Mouse (Mus musculus): ENCODE measurements around the gene Pth2r. TPM values are rescaled to one million over a fixed set of nuclear protein-coding genes. Genes with fewer than 3 reads are reported as not detected.

Gene Pth2r
- 0.79 and 3.0 TPM in 2 replicates for total RNA-seq (2014; rRNA removed)
- 1.8 and 1.9 TPM in 2 replicates for polyA plus RNA-seq (2015; fragmentation: Nextera tagmentation; extraction: Ambion mirVana)

DNA sequence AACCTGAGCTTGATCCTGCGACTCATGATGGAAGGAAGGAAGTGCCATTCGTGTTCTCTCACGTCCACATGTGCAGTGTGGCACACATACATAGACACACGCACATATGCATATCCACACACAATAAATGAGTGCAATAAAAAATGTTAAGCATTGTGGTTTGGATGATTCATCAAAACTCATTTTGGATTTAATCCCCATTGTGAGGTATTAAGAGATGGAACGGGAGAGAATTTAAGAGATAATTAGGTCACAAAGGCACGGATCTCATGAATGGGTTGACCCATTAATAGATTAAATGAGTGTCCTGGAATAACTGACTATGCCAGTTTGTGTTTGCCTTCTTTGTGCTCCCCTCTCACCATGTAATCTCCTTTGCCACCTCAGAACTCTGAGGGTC is at the start of gene Pth2r:
Gene Pth2r (plus strand): TSS at position 301 of the 400 bp plus-strand sequence.
- 87% methylated on average over 6 of the region's 6 CpGs for WGBS
- Histone ChIP-seq H3K4me3 (ENCODE audit: low read length) (no peak within 1 kb of the TSS), H3K36me3 (ENCODE audit: insufficient read depth, low read length) (no peaks in the 10 kb centered on the region), H3K4me1 (ENCODE audit: insufficient read depth, low read length) (0 out of 2 replicates have a peak, but pooled peaks cover 3% of the 10 kb centered on the region), H3K4me2 (ENCODE audit: low read depth, low read length) (no peak within 1 kb of the TSS), H3K27me3 (ENCODE audit: insufficient read depth, low read length) (no peaks in the 10 kb centered on the region), H3K9me3 (ENCODE audit: low read length) (no peaks in the 10 kb centered on the region), H3K9ac (replicated peaks; ENCODE audit: low read length) (no peak within 1 kb of the TSS), H3K27ac (no peak within 1 kb of the TSS)
- DNase-seq (ENCODE audit: low spot score) (no peak), ATAC-seq (no peak)
- TF ChIP-seq CTCF (IDR thresholded peaks at IDR 0.05; ENCODE audit: low read depth) = no peak

DNA sequence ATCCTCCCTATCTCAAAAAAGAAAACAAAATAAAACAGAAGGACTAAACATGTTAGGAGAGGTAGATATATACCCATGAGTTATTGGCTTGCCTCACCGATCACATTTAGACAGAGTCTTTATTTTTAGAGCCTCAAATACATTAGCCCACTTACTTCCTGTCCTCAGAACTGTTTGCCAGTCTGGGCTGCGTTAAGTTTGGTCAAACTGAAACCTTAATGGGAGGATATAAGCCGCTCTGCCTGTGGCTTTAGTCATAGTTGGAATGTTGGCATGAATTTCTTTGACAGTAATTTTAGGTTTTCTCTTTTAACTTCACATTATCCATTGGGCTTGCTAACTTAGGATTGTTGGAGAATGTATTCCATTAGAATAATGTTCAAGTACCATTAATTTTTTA is 44.1 kb upstream of the Pth2r start:
- Histone ChIP-seq H3K36me3 (ENCODE audit: insufficient read depth, low read length) (peaks cover 5% of the 10 kb centered on the region; the same call in 1 of the 2 replicates), H3K27ac (no peak overlapping the region), H3K9me3 (ENCODE audit: low read length) (no peaks in the 10 kb centered on the region), H3K4me2 (ENCODE audit: low read depth, low read length) (no peak overlapping the region), H3K4me3 (ENCODE audit: low read length) (no peak overlapping the region), H3K27me3 (ENCODE audit: insufficient read depth, low read length) (no peaks in the 10 kb centered on the region), H3K9ac (replicated peaks; ENCODE audit: low read length) (no peak overlapping the region), H3K4me1 (ENCODE audit: insufficient read depth, low read length) (no peaks in the 10 kb centered on the region)
- WGBS = 94% methylated on average over 3 of the region's 3 CpGs
- no peak for TF ChIP-seq CTCF (IDR thresholded peaks at IDR 0.05; ENCODE audit: low read depth)
- ATAC-seq (no peak), DNase-seq (ENCODE audit: low spot score) (no peak)

DNA sequence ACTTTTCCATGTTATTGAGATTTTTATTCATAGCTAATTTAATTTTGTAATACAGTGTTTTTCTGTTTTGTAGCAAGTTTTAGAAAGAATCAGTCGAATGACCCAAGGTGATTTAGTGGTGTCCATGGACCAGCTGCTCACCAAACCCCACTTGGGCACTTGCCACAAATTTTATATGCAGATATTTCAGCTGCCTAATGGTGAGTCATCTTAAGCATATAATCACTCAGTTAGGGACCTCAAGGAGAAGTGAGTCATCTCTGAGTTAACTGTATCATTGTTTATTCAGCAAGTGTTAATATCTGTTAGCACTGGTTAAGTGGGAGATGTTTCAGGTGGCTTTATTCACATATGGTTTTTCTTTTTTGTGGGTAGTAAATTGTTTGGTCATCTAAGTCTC is 36.2 kb upstream of the Pth2r start:
- WGBS = 98% methylated on average over 1 of the region's 1 CpGs
- Histone ChIP-seq H3K36me3 (ENCODE audit: insufficient read depth, low read length) (peaks cover 11% of the 10 kb centered on the region), H3K9me3 (ENCODE audit: low read length) (no peaks in the 10 kb centered on the region), H3K4me2 (ENCODE audit: low read depth, low read length) (no peak overlapping the region), H3K9ac (replicated peaks; ENCODE audit: low read length) (no peak overlapping the region), H3K4me3 (ENCODE audit: low read length) (no peak overlapping the region), H3K27me3 (ENCODE audit: insufficient read depth, low read length) (no peaks in the 10 kb centered on the region), H3K4me1 (ENCODE audit: insufficient read depth, low read length) (no peaks in the 10 kb centered on the region), H3K27ac (no peak overlapping the region)
- no peak for TF ChIP-seq CTCF (IDR thresholded peaks at IDR 0.05; ENCODE audit: low read depth)
- DNase-seq (ENCODE audit: low spot score) = no peak
- no peak for ATAC-seq

GRCm38 (mm10) chr1:65280461-65280860 is 1.4 kb upstream of the Pth2r start:
- ATAC-seq (no peak), DNase-seq (ENCODE audit: low spot score) (peak; percentile 9)
- TF ChIP-seq CTCF (IDR thresholded peaks at IDR 0.05; ENCODE audit: low read depth) = no peak
- Histone ChIP-seq H3K27ac (no peak overlapping the region), H3K4me3 (ENCODE audit: low read length) (no peak overlapping the region), H3K9me3 (ENCODE audit: low read length) (no peaks in the 10 kb centered on the region), H3K27me3 (ENCODE audit: insufficient read depth, low read length) (no peaks in the 10 kb centered on the region), H3K4me1 (ENCODE audit: insufficient read depth, low read length) (0 out of 2 replicates have a peak, but pooled peaks cover 3% of the 10 kb centered on the region), H3K36me3 (ENCODE audit: insufficient read depth, low read length) (no peaks in the 10 kb centered on the region), H3K4me2 (ENCODE audit: low read depth, low read length) (no peak overlapping the region), H3K9ac (replicated peaks; ENCODE audit: low read length) (no peak overlapping the region)
- WGBS = 53% methylated on average over 3 of the region's 3 CpGs

GRCm38 (mm10) chr1:65282766-65283165 is 910 bp downstream of the Pth2r start:
- Histone ChIP-seq H3K27me3 (ENCODE audit: insufficient read depth, low read length) (no peaks in the 10 kb centered on the region), H3K4me3 (ENCODE audit: low read length) (no peak overlapping the region), H3K9ac (replicated peaks; ENCODE audit: low read length) (no peak overlapping the region), H3K36me3 (ENCODE audit: insufficient read depth, low read length) (no peaks in the 10 kb centered on the region), H3K27ac (no peak overlapping the region), H3K9me3 (ENCODE audit: low read length) (no peaks in the 10 kb centered on the region), H3K4me1 (ENCODE audit: insufficient read depth, low read length) (0 out of 2 replicates have a peak, but pooled peaks cover 3% of the 10 kb centered on the region), H3K4me2 (ENCODE audit: low read depth, low read length) (no peak overlapping the region)
- DNase-seq (ENCODE audit: low spot score) (peak; percentile 84), ATAC-seq (peak; percentile 72; the same call in 1 of the 2 replicates)
- WGBS = 3% methylated on average over 6 of the region's 6 CpGs
- TF ChIP-seq CTCF (IDR thresholded peaks at IDR 0.05; ENCODE audit: low read depth) = peak; percentile 79

DNA sequence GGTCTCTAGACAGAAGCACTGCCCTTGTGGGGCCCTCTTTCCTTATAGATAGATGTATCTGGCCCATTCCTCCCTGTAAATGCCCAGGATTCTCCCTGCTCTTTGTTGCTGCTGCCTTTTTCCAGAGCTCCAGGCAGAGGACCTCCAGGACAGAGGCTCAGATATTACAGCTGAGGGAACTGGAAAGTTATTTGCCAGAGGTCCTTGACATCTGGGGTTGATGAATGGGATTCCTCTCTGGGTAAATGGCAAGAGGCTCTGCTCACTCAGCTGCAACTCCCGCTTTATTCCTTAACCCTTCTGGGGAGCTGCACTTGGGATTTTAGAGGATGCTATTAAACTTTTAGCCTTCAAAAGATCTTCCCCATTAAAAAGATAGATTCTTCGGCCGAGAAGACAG is 26.6 kb downstream of the Pth2r start:
- H3K36me3 ChIP-seq (ENCODE audit: insufficient read depth, low read length) = no peaks in the 10 kb centered on the region
- no peak overlapping the region for H3K27ac ChIP-seq
- 76% methylated on average over 3 of the region's 3 CpGs for WGBS
- no peak for TF ChIP-seq CTCF (IDR thresholded peaks at IDR 0.05; ENCODE audit: low read depth)
- H3K4me1 ChIP-seq (ENCODE audit: insufficient read depth, low read length) = peaks cover 11% of the 10 kb centered on the region
- H3K4me3 ChIP-seq (ENCODE audit: low read length) = no peak overlapping the region
- no peak for ATAC-seq
- no peaks in the 10 kb centered on the region for H3K9me3 ChIP-seq (ENCODE audit: low read length)
- DNase-seq (ENCODE audit: low spot score) = no peak
- H3K9ac ChIP-seq (replicated peaks; ENCODE audit: low read length) = no peak overlapping the region
- no peak overlapping the region for H3K4me2 ChIP-seq (ENCODE audit: low read depth, low read length)
- H3K27me3 ChIP-seq (ENCODE audit: insufficient read depth, low read length) = 0 out of 2 replicates have a peak, but pooled peaks cover 5% of the 10 kb centered on the region

- Histone ChIP-seq H3K4me3 (ENCODE audit: low read length) (peak overlapping the region; percentile 43), H3K27me3 (ENCODE audit: insufficient read depth, low read length) (0 out of 2 replicates have a peak, but pooled peaks cover 5% of the 10 kb centered on the region), H3K9me3 (ENCODE audit: low read length) (no peaks in the 10 kb centered on the region), H3K27ac (no peak overlapping the region), H3K9ac (replicated peaks; ENCODE audit: low read length) (peak overlapping the region; percentile 43), H3K4me1 (ENCODE audit: insufficient read depth, low read length) (peaks cover 11% of the 10 kb centered on the region), H3K4me2 (ENCODE audit: low read depth, low read length) (peak overlapping the region; percentile 95), H3K36me3 (ENCODE audit: insufficient read depth, low read length) (no peaks in the 10 kb centered on the region)
- ATAC-seq = 0 out of 2 replicates have a peak, but pooled peaks have one; percentile 50
- TF ChIP-seq CTCF (IDR thresholded peaks at IDR 0.05; ENCODE audit: low read depth) = no peak
- peak; percentile 13 for DNase-seq (ENCODE audit: low spot score)
- WGBS = 2% methylated on average over 29 of the region's 29 CpGs
Observed at GRCm38 (mm10) chr1:65311214-65311933, 29.5 kb downstream of the Pth2r start.

Data from hindbrain, postnatal 0 days (tissue).